Mouse (Mus musculus) cerebellum, adult 11-12 months (tissue): ENCODE results near the gene Vav3.

Experiments
- DNase-seq: peaks from one replicate; pipeline ENCODE4 v3.0.0; 2022

The Vav3 gene

DNA sequence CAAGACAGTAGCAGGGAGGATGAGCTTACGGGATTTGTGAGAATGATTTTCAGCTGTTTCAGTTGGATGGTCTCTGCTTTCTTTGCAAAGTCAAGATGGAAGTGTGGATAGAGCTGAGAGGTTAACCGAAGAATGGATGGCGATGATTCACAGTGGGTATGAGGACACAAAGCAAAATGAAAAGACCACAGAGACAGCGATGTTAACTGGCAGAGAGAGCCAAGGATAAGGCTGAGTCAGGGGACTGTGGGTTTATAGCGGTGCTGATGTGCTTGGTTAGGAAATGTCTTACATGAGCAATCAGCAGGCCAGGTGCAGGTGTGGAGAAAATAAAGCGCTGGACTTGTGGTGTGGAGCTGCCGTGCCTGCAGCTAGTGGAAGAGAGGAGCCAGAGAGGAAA is 371.3 kb downstream of the Vav3 start:
- no peak for DNase-seq

DNA sequence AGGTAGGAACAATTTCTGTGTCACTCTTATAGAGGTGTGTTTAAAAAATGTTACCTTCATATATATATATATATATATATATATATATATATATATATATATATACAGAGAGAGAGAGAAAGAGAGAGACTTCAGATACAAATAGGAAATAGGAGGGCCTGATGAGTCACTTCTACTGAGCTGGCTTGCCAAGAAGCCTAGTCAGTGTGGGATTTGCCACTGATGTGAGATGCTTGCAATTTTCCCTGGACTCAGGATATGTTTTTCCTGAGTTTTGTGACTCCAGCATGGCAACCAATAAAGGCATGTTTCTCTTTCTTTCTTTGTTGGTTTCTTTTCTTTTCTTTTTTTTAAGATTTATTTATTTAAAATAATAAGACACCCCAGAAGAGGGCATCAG is 374.0 kb downstream of the Vav3 start:
- no peak for DNase-seq

DNA sequence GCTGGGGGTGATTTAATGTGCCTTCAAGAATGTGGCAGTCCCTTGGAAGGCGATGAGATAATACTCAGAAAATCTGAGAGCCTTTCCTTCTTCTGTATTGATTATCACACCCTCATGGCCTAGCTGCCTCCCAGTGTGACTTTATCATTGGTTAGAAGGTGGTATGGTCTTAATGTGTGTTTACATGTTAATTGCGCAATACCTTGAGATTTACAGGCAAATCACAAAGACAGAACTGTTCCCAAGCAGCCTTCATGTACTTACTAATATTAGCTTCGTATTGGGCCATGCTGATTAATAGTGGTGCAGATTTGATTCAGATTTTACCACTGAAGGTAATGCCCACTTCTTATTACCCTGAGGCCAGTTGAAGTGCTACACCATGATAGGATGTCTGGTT is 381.3 kb downstream of the Vav3 start:
- DNase-seq = no peak

DNA sequence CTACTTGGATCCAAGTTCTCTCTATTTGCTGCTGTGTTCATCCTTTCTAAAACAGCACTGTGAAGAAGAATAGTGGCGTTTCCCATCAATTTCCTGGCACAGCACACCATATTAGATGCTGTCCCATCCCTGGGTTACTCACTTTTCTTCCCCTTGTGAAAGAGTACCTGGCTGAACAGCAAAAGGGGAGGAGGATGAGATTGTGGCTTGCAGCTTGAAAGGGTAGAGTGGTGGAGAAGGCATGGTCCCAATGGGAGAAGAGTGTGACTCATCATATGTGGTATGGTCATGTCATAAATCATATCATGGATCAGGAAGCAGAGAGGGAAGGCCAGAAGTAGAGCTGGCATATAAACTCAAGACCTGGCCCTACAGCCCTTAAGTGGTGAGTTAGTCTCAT is 386.3 kb downstream of the Vav3 start:
- DNase-seq = no peak

DNA sequence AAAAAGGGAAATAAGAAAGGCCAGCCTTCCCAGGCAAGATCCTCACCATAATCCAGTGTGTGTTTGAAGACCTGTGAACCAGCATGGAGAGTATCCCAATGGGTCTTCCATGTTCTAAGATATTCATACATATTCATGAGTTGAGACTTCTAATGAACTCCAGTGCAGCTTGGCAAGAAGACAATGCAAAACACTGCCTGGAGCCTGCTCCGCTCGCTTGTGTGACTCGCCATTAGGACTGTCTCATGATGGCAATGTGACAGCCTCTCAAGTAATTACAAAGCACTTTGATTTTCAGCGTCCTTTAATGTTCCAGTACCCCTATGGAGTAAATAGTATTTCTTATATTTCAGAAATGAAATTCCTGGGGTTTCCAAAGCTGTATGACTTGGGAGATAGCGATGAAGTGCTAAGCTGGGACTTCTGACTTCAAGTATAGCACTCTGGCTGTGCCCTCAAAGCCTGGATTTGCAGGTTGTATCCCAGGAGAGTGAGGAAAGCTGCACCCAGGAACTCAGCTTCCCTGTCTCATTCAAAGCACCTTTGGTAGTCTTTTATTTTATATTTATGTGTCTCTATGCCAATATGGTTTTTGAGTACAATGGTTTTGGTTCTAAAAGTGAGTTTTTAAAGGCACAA is 391.3 kb downstream of the Vav3 start:
- no peak for DNase-seq

DNA sequence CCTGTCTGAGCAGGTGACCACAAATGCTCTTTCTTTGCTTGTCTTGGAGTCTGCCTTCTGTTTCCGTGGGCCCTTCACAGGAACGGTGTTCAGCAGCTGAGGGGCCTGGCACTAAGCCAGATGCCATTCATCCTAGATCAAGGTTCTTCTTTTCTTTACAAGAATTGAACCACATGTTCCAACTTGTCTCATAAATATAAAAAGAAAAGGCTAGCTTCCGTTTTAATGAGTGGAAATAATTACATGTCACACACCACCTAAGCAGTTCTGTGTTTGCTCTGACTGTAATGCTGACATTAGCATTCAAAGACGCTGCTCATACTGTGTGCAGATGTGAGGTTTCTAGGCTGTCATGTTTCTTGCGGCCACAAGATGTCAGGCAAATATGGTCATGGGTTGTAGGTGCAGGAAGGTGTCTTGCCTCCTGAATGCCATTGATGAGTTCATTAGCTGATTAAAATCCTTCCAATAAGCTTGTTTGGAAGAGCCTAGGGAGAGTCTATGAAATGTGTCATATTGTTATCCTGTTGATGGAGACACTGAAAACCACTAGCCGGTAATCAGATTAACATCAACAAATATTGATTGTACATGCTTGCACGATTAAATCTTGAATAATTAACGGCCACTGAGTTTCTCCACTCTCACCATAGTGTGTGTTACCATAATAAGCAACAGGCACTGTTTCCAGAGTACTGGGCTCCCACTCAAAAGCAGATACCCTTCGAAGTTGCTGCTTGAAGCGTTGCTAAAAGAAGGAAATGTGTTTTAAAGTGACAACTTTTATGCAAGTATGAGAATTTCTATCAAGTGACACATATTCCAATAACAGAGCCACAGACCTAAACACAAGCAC is 392.1 kb downstream of the Vav3 start:
- peak; percentile 18 for DNase-seq
